Mouse (Mus musculus): ENCODE results near the gene Prr5. TPM values are rescaled to one million over a fixed set of nuclear protein-coding genes. Genes with fewer than 3 reads are reported as not detected.
A peak's percentile ranks its signal among the peaks of the same experiment; 100 is the strongest.

The Prr5 gene
- polyA plus RNA-seq, 1 experiment from 2014 or later = 16.3 TPM

DNA sequence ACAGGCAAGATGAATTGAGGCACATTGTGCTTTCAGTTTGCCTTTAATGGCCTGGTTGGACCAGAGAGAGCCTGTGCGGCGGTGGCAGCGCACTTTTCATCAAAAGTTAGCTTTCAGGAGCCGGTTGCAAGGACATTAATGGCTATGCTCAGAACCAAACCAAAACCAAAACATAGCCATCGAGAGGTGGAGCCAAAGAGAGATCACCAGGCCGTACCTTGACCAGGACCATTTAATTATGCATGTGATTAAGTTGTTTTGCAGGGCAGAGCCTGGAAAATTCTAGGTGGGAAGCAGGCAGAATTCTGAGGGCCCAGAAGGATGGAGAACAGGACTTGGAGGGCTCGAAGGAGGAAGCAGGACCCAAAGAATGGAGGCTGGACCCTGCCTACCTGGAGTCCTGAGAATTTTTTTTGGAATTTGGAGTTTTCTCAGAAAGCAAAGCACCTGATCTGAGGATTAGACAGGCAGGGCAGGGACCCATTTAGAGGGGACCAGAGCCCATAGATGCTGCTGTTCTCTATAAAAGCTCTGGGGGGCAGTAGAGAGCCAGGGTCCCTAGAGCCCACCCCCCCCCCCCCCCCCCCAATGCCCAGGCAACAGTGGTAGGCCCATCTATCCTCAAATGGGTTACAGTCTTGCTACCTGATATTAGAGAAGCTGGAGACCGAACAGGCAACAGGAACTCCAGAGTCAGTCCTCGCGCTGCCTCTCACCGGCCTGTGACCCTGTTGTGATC, 5.1 kb downstream of the Prr5 start:
- Histone ChIP-seq H3K9me3 (replicated peaks) (no peaks in the 10 kb centered on the region), H3K4me1 (peaks cover 28% of the 10 kb centered on the region), H3K4me3 (no peak overlapping the region), H3K36me3 (no peaks in the 10 kb centered on the region), H3K27me3 (ENCODE audit: low read depth, poor library complexity, severe bottlenecking) (no peaks in the 10 kb centered on the region), H3K27ac (no peak overlapping the region; the same call in 1 of the 2 replicates)
- DNase-seq (ENCODE audit: low spot score) = no peak
- 85% methylated on average over 11 of the region's 11 CpGs for WGBS

DNA sequence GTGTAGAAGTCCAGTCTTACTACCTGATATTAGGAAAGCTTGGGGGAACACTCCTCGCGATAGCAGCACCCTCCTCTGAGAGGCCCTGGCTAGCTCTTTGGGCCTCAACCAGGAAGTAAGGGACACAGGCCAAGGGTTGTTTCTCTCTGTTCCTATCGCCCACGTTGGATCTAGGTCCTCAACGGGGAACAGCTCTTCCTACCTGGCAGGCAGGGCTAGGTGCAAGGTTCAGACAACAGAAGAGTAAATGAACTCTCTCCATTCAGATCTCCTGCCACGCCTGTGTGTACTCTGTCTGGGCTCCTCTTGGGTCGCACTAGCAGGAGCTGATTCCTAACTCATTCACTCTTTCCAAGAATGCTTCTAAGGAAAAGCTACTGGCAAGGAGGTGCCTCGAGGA, 5.9 kb downstream of the Prr5 start:
- Histone ChIP-seq H3K4me1 (peaks cover 31% of the 10 kb centered on the region), H3K27me3 (ENCODE audit: low read depth, poor library complexity, severe bottlenecking) (no peaks in the 10 kb centered on the region), H3K27ac (no peak overlapping the region), H3K36me3 (no peaks in the 10 kb centered on the region), H3K4me3 (no peak overlapping the region), H3K9me3 (replicated peaks) (no peaks in the 10 kb centered on the region)
- WGBS = 74% methylated on average over 8 of the region's 8 CpGs
- no peak for DNase-seq (ENCODE audit: low spot score)

DNA sequence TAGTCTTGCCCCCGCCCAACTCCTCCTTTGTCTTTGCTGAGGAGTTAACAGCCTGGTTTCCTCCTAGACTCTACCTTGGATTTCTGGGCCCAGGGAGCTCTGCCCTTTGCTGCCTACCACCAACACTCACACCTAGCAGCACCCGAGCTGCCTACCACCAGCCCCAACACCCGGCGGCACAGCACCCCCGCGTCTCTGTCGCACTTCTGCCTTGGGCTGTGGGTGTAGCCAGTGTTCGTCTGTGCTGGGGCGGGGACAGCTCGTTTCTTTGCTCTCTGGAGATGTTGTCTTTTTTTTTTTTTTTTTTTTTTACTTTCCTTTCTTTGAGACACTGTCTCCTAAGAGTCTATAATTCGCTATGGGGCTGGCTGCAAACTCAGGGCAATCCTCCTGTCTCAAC, 8.5 kb downstream of the Prr5 start:
- Histone ChIP-seq H3K27ac (no peak overlapping the region), H3K4me1 (peaks cover 53% of the 10 kb centered on the region), H3K4me3 (no peak overlapping the region), H3K9me3 (replicated peaks) (no peaks in the 10 kb centered on the region), H3K36me3 (no peaks in the 10 kb centered on the region), H3K27me3 (ENCODE audit: low read depth, poor library complexity, severe bottlenecking) (no peaks in the 10 kb centered on the region)
- no peak for DNase-seq (ENCODE audit: low spot score)
- 63% methylated on average over 11 of the region's 11 CpGs for WGBS

DNA sequence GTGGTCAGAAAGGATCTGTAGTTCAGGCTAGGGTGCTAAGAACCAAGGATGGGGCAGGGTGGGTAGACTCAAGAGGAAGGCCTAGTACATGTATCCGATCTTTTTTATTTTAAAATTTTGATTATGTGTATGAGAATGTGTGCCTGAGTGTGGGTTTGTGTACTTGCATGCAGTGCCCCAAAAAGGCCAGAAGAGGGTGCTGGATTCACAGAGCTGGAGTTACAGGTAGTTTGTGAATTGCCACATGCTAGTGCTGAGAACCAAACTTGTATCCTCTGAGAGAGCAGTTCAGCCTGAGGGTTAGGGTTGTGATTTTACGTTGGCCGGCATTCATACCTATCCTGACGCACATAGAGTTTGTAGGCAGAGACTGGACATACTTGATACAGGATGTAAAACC, 9.7 kb downstream of the Prr5 start:
- no peak for DNase-seq (ENCODE audit: low spot score)
- Histone ChIP-seq H3K27me3 (ENCODE audit: low read depth, poor library complexity, severe bottlenecking) (no peaks in the 10 kb centered on the region; the same call in 1 of the 2 replicates), H3K9me3 (replicated peaks) (no peaks in the 10 kb centered on the region), H3K36me3 (no peaks in the 10 kb centered on the region), H3K4me1 (peaks cover 60% of the 10 kb centered on the region), H3K4me3 (no peak overlapping the region), H3K27ac (no peak overlapping the region)
- WGBS = 89% methylated on average over 4 of the region's 4 CpGs

DNA sequence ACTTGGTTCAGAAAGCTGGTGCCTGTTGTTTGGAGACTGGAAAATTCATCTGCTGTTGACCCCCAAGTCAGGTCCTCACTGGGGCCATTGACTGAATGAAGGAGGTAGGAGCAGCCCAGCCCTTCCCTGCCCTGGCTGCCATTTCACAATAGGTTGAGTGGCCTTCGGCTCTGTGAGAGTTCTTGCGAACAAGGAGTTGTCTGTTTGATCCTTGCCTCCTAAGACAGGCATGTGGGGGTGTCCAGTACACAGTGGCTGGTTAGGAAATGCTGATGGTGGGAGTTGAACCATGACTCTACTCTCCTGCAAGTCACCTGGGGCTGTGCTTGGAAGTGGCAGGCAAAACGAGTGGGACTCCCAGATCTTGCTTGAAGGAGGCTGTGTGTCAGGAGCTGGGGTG, 10.4 kb downstream of the Prr5 start:
- Histone ChIP-seq H3K4me3 (no peak overlapping the region), H3K9me3 (replicated peaks) (no peaks in the 10 kb centered on the region), H3K4me1 (peaks cover 63% of the 10 kb centered on the region), H3K27me3 (ENCODE audit: low read depth, poor library complexity, severe bottlenecking) (no peaks in the 10 kb centered on the region; the same call in 1 of the 2 replicates), H3K27ac (no peak overlapping the region), H3K36me3 (no peaks in the 10 kb centered on the region)
- WGBS = 79% methylated on average over 3 of the region's 3 CpGs
- DNase-seq (ENCODE audit: low spot score) = no peak

DNA sequence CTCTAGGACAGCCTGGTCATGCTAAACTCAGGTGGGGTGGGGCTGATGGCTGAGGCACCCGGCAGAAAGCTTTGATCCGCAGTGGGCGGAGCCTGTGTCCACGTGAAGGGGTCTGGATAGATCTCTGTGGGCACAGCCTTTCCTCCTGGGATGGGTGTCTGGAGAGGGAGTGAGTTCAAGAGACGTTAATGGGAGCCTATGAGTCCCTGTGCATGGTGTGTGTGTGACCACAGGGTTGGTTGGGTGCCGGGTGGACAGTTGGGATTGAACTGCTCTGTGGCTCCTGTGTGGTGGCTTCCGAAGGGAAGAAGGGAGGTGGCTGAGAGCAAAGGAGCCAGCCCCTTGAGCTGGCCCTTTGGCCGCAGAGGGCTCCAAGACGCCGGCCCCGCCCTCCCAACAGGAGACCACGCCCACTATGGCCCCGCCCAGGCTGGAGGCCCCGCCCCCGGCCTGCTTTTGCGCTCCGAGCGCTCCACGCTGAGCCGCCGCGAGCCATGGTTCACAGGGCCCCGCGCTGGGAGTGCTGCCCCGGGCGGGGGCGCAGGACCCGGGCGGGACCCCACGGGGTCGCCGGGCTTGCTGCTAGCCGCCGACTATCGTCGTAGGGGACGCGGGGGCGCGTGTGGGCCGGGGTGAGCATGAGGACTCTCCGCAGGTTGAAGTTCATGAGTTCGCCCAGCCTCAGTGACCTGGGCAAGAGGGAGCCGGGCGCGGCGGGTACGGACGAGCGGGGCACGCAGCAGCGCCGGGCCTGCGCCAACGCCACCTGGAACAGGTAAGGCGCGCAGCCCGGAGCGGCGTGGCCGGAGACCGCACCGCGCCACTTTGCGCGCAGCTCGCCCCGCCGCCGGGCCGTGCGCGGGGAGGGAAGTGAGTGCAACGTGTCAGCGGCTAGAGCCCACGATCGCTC, 11.4 kb downstream of the Prr5 start:
- Histone ChIP-seq H3K9me3 (replicated peaks) (no peaks in the 10 kb centered on the region), H3K27ac (peak overlapping the region; percentile 85), H3K4me1 (peaks cover 71% of the 10 kb centered on the region), H3K27me3 (ENCODE audit: low read depth, poor library complexity, severe bottlenecking) (no peaks in the 10 kb centered on the region; the same call in 1 of the 2 replicates), H3K36me3 (no peaks in the 10 kb centered on the region), H3K4me3 (peak overlapping the region; percentile 83)
- DNase-seq (ENCODE audit: low spot score) = peak; percentile 96
- WGBS = under 1% methylated on average over 77 of the region's 77 CpGs

DNA sequence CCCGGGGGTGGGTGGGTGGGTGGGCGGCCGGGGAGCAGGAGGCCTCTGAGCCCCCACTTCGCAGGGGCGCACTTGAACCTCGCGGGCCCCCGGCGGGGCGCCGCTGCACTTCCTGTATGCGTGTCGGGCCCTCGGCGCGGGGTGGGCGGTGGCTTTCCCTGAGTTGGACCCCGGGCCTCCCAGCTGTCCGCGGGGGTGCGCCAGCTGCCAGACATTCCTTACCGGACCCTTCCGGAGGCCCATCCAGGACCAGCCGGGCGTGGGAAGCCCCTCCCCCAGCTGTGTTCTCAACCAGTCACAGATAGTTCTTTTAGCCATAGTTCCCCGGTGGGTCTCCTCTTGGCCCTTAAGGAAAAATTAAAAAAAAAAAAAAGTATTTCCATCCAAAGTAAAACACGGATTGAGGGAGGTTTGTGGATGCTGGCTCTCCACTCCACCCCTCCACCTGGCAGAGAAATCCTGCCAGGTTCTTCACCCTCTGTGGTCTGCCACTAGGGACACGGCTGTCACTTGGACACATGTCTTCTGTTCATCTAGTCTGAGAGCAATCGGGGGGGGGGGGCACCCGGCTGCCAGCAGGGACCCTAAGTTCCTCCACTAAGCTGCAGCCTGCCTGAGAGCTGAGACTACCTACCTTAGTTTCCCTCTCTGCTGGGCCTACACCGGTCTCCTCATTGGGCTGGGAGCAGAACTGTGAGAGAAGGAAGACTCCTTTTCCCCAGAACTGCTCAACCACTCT, 12.2 kb downstream of the Prr5 start:
- H3K4me1 ChIP-seq = peaks cover 66% of the 10 kb centered on the region
- DNase-seq (ENCODE audit: low spot score) = peak; percentile 74
- H3K27me3 ChIP-seq (ENCODE audit: low read depth, poor library complexity, severe bottlenecking) = no peaks in the 10 kb centered on the region; the same call in 1 of the 2 replicates
- H3K27ac ChIP-seq = peak overlapping the region; percentile 85
- no peaks in the 10 kb centered on the region for H3K36me3 ChIP-seq
- peak overlapping the region; percentile 83 for H3K4me3 ChIP-seq
- no peaks in the 10 kb centered on the region for H3K9me3 ChIP-seq (replicated peaks)
- WGBS = 2% methylated on average over 30 of the region's 31 CpGs

DNA sequence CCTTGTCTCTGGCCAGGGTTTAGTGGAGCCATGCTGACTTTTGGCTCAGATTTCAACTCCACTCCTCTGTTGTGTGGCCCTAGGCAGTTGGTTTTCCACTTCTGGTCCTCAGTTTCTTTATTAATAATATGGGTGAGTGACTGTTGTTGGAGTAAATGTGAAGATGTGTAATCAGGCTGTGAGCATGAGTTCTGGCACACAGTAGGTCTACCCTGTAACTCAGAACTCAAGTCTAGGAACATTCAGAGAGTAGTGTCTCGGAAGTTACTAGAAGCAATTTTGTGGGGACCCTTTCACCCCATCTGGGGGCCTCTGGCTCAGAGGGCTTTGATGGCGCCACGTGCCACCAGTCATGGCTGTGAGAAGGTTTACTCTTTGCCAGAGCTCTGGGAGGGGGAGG, 12.8 kb downstream of the Prr5 start:
- Histone ChIP-seq H3K36me3 (no peaks in the 10 kb centered on the region), H3K4me3 (peak overlapping the region; percentile 83), H3K27ac (peak overlapping the region; percentile 58; the same call in 1 of the 2 replicates), H3K9me3 (replicated peaks) (no peaks in the 10 kb centered on the region), H3K27me3 (ENCODE audit: low read depth, poor library complexity, severe bottlenecking) (no peaks in the 10 kb centered on the region; the same call in 1 of the 2 replicates), H3K4me1 (peaks cover 71% of the 10 kb centered on the region)
- 64% methylated on average over 3 of the region's 3 CpGs for WGBS
- DNase-seq (ENCODE audit: low spot score) = no peak

DNA sequence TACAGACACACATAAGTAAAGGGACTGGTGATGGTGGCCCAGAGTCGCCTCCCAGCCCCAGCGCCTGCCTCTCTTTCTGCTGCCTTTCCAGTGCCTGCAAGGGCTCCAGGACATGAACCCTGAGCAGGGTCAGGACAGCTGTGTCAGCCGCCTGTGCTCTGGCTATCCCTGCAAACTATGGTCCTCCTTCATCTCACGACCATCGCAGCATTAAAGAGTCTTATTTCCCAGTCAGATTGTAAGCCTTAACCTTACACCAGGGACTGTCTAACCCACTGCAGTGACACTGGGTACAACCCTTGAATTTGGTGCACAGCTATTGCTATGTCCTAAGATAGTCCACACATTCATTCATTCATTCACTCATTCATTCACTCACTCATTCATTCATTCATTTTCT, 13.4 kb downstream of the Prr5 start:
- Histone ChIP-seq H3K4me1 (peaks cover 76% of the 10 kb centered on the region), H3K27me3 (ENCODE audit: low read depth, poor library complexity, severe bottlenecking) (no peaks in the 10 kb centered on the region; the same call in 1 of the 2 replicates), H3K27ac (peak overlapping the region; percentile 58; the same call in 1 of the 2 replicates), H3K4me3 (no peak overlapping the region), H3K9me3 (replicated peaks) (no peaks in the 10 kb centered on the region), H3K36me3 (no peaks in the 10 kb centered on the region)
- whole genome bisulfite sequencing = 69% methylated on average over 5 of the region's 5 CpGs
- DNase-seq (ENCODE audit: low spot score) = no peak

DNA sequence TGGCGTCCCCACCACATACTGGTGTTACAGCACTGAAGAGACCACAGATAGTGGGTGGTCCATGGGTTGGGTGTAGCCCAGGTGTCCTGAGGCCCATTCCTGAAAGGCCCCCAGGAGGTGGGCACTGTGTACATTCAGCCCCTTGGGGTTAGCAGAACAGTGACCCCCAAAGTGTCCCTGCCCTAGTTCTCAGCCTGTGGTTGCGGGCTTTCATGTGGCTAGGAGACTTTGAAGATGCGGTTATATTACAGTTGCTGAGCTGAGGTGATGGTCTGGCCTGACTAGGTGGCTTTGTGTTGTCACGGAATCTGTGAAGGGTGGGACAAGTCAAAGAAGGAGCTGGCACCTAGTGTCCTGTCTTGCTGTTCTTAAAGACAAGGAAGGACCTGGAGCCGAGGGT, 15.1 kb downstream of the Prr5 start:
- WGBS = 73% methylated on average over 5 of the region's 5 CpGs

DNA sequence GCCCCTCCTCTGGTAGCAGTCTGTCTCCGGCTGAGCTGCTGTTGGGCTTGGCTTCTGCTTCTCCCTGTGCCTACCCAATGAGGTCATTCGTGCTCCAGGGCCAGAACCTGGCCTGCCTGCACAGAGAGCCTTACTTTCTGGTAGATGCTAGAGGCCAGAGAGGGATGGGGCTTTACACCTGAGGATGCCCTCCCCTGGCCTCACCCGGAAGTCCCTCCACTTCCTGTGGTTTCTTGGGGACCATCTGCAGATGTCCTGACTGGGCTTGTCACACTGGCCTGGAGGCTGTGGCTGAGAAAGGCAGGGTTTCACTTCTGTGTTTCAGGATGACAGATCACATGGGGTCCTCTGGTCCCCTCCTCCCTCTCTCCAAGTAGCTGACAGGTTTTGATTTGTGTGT, 16.0 kb downstream of the Prr5 start:
- H3K4me3 ChIP-seq = no peak overlapping the region
- DNase-seq (ENCODE audit: low spot score) = no peak
- H3K27me3 ChIP-seq (ENCODE audit: low read depth, poor library complexity, severe bottlenecking) = no peaks in the 10 kb centered on the region; the same call in 1 of the 2 replicates
- H3K27ac ChIP-seq = no peak overlapping the region
- peaks cover 70% of the 10 kb centered on the region for H3K4me1 ChIP-seq
- no peaks in the 10 kb centered on the region for H3K9me3 ChIP-seq (replicated peaks)
- WGBS = 77% methylated on average over 3 of the region's 3 CpGs
- peaks cover 22% of the 10 kb centered on the region for H3K36me3 ChIP-seq

More for the DNA sequence above, 15.1 kb downstream of the Prr5 start:
- H3K4me3 ChIP-seq = no peak overlapping the region
- no peaks in the 10 kb centered on the region for H3K9me3 ChIP-seq (replicated peaks)
- H3K27ac ChIP-seq = no peak overlapping the region
- no peaks in the 10 kb centered on the region; the same call in 1 of the 2 replicates for H3K27me3 ChIP-seq (ENCODE audit: low read depth, poor library complexity, severe bottlenecking)
- no peak for DNase-seq (ENCODE audit: low spot score)
- peaks cover 13% of the 10 kb centered on the region for H3K36me3 ChIP-seq
- H3K4me1 ChIP-seq = peaks cover 74% of the 10 kb centered on the region

DNA sequence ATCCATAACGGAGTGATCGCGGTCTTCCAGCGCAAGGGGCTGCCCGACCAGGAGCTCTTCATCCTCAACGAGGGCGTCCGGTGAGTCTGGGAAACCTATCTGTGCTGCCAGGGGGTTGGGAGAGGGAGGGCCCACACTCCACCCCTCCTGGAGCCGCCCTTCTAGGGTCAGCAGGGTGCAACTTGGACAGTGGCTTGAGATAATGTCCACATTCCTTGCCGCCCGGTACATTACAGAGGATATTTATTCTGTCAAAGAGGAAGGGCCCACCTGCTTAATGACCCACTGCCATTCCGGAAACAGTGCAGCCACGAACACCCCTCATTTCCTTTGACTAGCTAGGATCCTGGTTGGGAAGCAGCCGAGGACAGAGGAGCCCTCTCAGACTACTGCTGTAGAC, 18.5 kb downstream of the Prr5 start:
- 73% methylated on average over 14 of the region's 14 CpGs for WGBS
- H3K9me3 ChIP-seq (replicated peaks) = no peaks in the 10 kb centered on the region
- H3K27ac ChIP-seq = peak overlapping the region; percentile 36; the same call in 1 of the 2 replicates
- peaks cover 44% of the 10 kb centered on the region for H3K36me3 ChIP-seq
- H3K4me3 ChIP-seq = no peak overlapping the region
- no peaks in the 10 kb centered on the region; the same call in 1 of the 2 replicates for H3K27me3 ChIP-seq (ENCODE audit: low read depth, poor library complexity, severe bottlenecking)
- H3K4me1 ChIP-seq = peaks cover 45% of the 10 kb centered on the region
- DNase-seq (ENCODE audit: low spot score) = no peak
